Mouse (Mus musculus): Measurements from ENCODE around the gene Il1r1.

GRCm38 (mm10) chr1:40265301-40265835 lies 40.5 kb downstream of the Il1r1 start:
- TF ChIP-seq POLR2A (IDR thresholded peaks at IDR 0.05; ENCODE audit: extremely low read depth, insufficient read depth, low read length) = no peak
- TF ChIP-seq CTCF (IDR thresholded peaks at IDR 0.05; ENCODE audit: extremely low read depth, insufficient read depth, low read length) = no peak
